Mouse (Mus musculus) stomach, postnatal 0 days (tissue): Measurements from ENCODE around the gene Uchl4. TPM values are rescaled to one million over a fixed set of nuclear protein-coding genes. Genes with fewer than 3 reads are reported as not detected.
"Not testable (repeated sequence)": the region's sequence is repeated elsewhere in the genome, so short reads cannot be mapped to it uniquely, and the experiment has no call there.

Experiments used
- ATAC-seq: fragments of 200-750 bp; cut with Nextera tagmentation; 2 replicates; pipeline ENCODE4 v1.8.0; 2017; ENCODE audit not compliant: low FRiP score, low TSS enrichment
- DNase-seq: peaks from one replicate; pipeline ENCODE4 v3.0.0-alpha.2; 2016; ENCODE audit warnings: low spot score
- H3K27ac ChIP-seq: fragments of 300-500 bp; sonication (generic); replicated peaks from 2 replicates; pipeline ENCODE4 v1.5.1; 2014; ENCODE audit warnings: mild to moderate bottlenecking, control low read depth
- H3K27me3 ChIP-seq: fragments of 300-500 bp; sonication (generic); 2 replicates; pipeline ENCODE4 v1.6.1; 2014; ENCODE audit warnings: low read length; ENCODE audit not compliant: control insufficient read depth, insufficient read depth
- H3K36me3 ChIP-seq: fragments of 300-500 bp; sonication (generic); 2 replicates; pipeline ENCODE4 v1.6.1; 2014; ENCODE audit warnings: low read length, mixed read lengths; ENCODE audit not compliant: control insufficient read depth, insufficient read depth
- H3K4me1 ChIP-seq: fragments of 300-500 bp; sonication (generic); replicated peaks from 2 replicates; pipeline ENCODE4 v1.6.1; 2014; ENCODE audit warnings: antibody characterized with exemption; ENCODE audit not compliant: control insufficient read depth, insufficient read depth
- H3K4me2 ChIP-seq: fragments of 300-500 bp; sonication (generic); replicated peaks from 2 replicates; pipeline ENCODE4 v1.6.1; 2014; ENCODE audit warnings: low read depth, mild to moderate bottlenecking, control low read depth, moderate library complexity
- H3K4me3 ChIP-seq: fragments of 300-500 bp; sonication (generic); 2 replicates; pipeline ENCODE4 v1.5.1; 2014; ENCODE audit warnings: low read depth, low read length, control low read depth
- H3K9ac ChIP-seq: fragments of 300-500 bp; sonication (generic); 2 replicates; pipeline ENCODE4 v1.6.1; 2014; ENCODE audit warnings: mild to moderate bottlenecking, low read length, control low read depth, mixed read lengths
- H3K9me3 ChIP-seq: fragments of 300-500 bp; sonication (generic); 2 replicates; pipeline ENCODE4 v1.6.1; 2016; ENCODE audit warnings: low read length; ENCODE audit not compliant: control insufficient read depth
- CTCF ChIP-seq: IDR thresholded peaks from 2 replicates; pipeline ENCODE4 v1.5.1; 2016; ENCODE audit warnings: antibody characterized with exemption, low read depth, mild to moderate bottlenecking, moderate library complexity
- EP300 ChIP-seq: optimal IDR thresholded peaks from 2 replicates; pipeline ENCODE3; 2016; ENCODE audit warnings: antibody characterized with exemption
- WGBS: fragments of 180-500 bp; shearing (Covaris S2); extraction: QIAGEN DNeasy Blood & Tissue Kit; methylation state at CpG from one replicate; pipeline ENCODE4 v1.1.7; 2014; 5-methylcytosine and 5-hydroxymethylcytosine counted together
- polyA plus RNA-seq: library from polyadenylated mRNA; unstranded; fragments of >200 nt; fragmentation: Nextera tagmentation; extraction: Ambion mirVana; gene quantifications from 2 replicates; pipeline ENCODE4 v1.2.1, GENCODE M21; 2015

Uchl4 gene
- polyA plus RNA-seq, 1 experiment from 2014 or later, result 2.2 TPM

GRCm38 (mm10) chr9:64259906-64260305 is 24.9 kb downstream of the Uchl4 start:
- H3K9me3 ChIP-seq, result no peaks in the 10 kb centered on the region
- no peak overlapping the region for H3K4me3 ChIP-seq
- no peaks in the 10 kb centered on the region for H3K36me3 ChIP-seq
- 75% methylated on average over 5 of the region's 5 CpGs for WGBS
- DNase-seq (no peak), ATAC-seq (no peak)
- no peak overlapping the region for H3K4me2 ChIP-seq
- no peak overlapping the region for H3K27ac ChIP-seq
- H3K27me3 ChIP-seq, result no peaks in the 10 kb centered on the region
- TF ChIP-seq CTCF (no peak), EP300 (no peak)
- no peaks in the 10 kb centered on the region for H3K4me1 ChIP-seq
- no peak overlapping the region for H3K9ac ChIP-seq

DNA sequence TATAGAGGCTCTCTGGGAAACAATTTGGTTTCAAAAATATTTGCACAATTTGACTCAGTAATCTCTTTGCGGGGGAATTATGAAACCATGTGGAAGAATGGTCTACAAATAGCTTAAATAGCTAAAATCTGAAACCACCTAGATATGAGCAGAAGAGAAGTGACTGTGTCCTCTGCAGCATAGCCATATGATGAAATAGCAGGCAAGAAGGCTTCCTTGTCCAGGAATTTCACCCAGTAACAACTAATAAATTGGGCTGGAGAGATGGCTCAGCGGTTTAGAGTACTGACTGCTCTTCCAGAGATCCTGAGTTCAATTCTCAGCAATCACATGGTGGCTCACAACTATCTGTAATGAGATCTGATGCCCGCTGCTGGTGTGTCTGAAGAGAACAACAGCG is 26.0 kb downstream of the Uchl4 start:
- TF ChIP-seq EP300 (no peak), CTCF (no peak)
- H3K9me3 ChIP-seq, result no peaks in the 10 kb centered on the region
- H3K4me1 ChIP-seq, result no peaks in the 10 kb centered on the region
- no peaks in the 10 kb centered on the region for H3K36me3 ChIP-seq
- H3K4me3 ChIP-seq, result no peak overlapping the region
- WGBS, result 76% methylated on average over 4 of the region's 4 CpGs
- H3K9ac ChIP-seq, result no peak overlapping the region
- H3K27me3 ChIP-seq, result no peaks in the 10 kb centered on the region
- H3K27ac ChIP-seq, result no peak overlapping the region
- no peak for DNase-seq
- ATAC-seq, result no peak
- no peak overlapping the region for H3K4me2 ChIP-seq

DNA sequence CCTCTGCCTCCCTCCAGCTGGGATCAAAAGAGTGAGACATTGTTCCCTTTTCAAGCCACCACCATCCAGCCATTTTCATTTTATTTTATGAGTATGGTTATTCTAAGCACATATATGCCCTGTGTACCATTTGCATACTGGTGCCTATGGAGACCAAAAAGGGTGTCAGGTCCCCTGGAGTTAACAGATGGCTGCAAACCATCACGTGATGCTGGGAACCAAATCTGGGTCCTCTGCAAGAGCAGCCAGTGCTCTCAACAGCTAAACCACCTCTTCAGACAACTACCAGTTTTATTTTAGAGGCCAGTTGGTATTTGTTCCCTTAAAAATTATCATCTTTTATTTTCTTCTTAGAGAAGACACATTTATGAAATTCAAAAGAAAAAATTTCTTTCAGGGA is 29.8 kb downstream of the Uchl4 start:
- no peak overlapping the region for H3K4me3 ChIP-seq
- DNase-seq, result no peak
- 31% methylated on average over 1 of the region's 1 CpGs for whole genome bisulfite sequencing
- H3K27ac ChIP-seq, result no peak overlapping the region
- H3K9ac ChIP-seq, result no peak overlapping the region
- no peaks in the 10 kb centered on the region for H3K36me3 ChIP-seq
- TF ChIP-seq EP300 (no peak), CTCF (no peak)
- no peaks in the 10 kb centered on the region for H3K9me3 ChIP-seq
- H3K4me2 ChIP-seq, result no peak overlapping the region
- no peaks in the 10 kb centered on the region for H3K4me1 ChIP-seq
- no peak for ATAC-seq
- no peaks in the 10 kb centered on the region for H3K27me3 ChIP-seq

GRCm38 (mm10) chr9:64267231-64267630 is 32.2 kb downstream of the Uchl4 start:
- Histone ChIP-seq H3K4me3 (no peak overlapping the region), H3K9me3 (no peaks in the 10 kb centered on the region), H3K36me3 (no peaks in the 10 kb centered on the region), H3K9ac (no peak overlapping the region), H3K4me1 (no peaks in the 10 kb centered on the region), H3K27ac (no peak overlapping the region), H3K27me3 (no peaks in the 10 kb centered on the region), H3K4me2 (no peak overlapping the region)
- TF ChIP-seq CTCF (no peak), EP300 (no peak)
- no peak for ATAC-seq
- 85% methylated on average over 1 of the region's 1 CpGs for WGBS
- no peak for DNase-seq

- no peak for ATAC-seq
- Histone ChIP-seq H3K4me3 (no peak overlapping the region), H3K4me1 (no peaks in the 10 kb centered on the region), H3K36me3 (no peaks in the 10 kb centered on the region), H3K9me3 (no peaks in the 10 kb centered on the region), H3K9ac (no peak overlapping the region), H3K27ac (no peak overlapping the region), H3K4me2 (no peak overlapping the region), H3K27me3 (no peaks in the 10 kb centered on the region)
- TF ChIP-seq EP300 (no peak), CTCF (no peak)
- WGBS, result 64% methylated on average over 10 of the region's 10 CpGs
- no peak for DNase-seq
Measured at GRCm38 (mm10) chr9:64268196-64268595, 33.2 kb downstream of the Uchl4 start.

DNA sequence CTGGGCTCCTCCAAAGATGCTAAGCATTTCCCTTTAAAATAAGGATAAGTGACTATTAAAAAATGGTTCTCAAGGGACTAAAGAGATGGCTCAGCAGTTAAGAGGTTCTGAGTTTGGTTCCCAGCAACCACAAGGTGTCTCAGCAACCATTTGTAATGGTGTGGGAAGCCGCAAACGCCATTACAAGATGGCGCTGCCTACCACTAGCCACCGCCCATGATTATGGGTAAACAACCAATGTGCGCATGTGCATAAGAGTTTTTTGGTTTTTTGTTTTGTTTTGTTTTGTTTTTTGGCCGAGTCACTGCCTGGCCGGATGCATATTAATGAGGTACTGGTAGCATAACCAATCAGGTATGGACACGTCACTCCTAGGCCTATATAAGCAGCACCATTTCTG is 33.8 kb downstream of the Uchl4 start:
- not testable (repeated sequence) for H3K9me3 ChIP-seq, H3K9ac ChIP-seq, DNase-seq, H3K27me3 ChIP-seq, H3K27ac ChIP-seq, H3K4me1 ChIP-seq, H3K36me3 ChIP-seq, H3K4me3 ChIP-seq, ATAC-seq, H3K4me2 ChIP-seq
- 92% methylated on average over 8 of the region's 8 CpGs for WGBS
